Mouse (Mus musculus): ENCODE results near the gene Olfr547.
"Not testable (repeated sequence)": the region's sequence is repeated elsewhere in the genome, so short reads cannot be mapped to it uniquely, and the experiment has no call there.

Gene Olfr547

GRCm38 (mm10) chr7:102534449-102534848, at the start of gene Olfr547:
Gene Olfr547, plus strand, starts transcription at chr7:102534749.
- DNase-seq (ENCODE audit: low spot score) = no peak

DNA sequence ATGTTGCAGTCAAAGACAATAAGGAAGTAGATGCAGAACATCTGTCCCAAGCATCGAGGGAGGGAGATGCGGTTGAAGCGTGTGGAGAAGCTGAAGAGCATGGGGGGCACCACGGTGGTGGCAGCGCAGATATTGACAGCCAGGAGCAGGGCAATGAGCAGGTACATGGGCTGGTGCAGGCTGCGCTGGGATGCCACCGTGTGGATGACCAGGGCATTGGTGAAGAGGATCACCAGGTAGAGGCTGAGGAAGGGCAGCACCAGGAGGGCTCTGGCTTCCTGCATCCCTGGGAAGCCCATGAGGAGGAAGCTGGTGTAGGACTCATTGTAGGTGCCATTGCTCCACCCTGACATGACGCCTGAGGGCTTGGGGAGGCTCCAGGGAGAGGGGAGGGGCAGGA, 49.8 kb upstream of the Olfr547 start:
- DNase-seq (ENCODE audit: low spot score) = not testable (repeated sequence)

DNA sequence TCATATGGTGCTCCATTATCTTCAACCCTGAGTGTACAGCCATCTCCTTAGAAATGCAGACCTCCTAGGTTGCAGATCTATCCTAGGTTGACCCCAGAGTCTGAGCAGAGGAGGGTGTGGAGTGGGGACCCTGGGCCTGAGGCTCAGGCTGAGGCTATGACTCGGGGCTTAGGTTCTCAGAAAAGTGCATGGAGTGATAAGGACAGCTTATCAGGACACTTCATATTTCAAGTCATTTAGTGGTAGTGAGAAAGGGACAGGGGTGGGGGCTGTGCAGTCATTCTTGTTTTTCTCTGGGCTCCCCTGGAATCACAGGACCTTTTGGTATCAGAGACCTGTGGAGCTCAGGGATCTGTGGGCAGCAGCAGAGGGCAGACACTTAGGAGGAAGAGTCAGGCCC, 48.4 kb upstream of the Olfr547 start:
- no peak for DNase-seq (ENCODE audit: low spot score)

- no peak for DNase-seq (ENCODE audit: low spot score)
These were observed 46.4 kb upstream of the Olfr547 start, which contains the start of gene Olfr544 for GRCm38 (mm10) chr7:102488161-102488560. Gene Olfr544, minus strand, starts transcription at chr7:102488313.

GRCm38 (mm10) chr7:102494416-102494815, 40.1 kb upstream of the Olfr547 start:
- not testable (repeated sequence) for DNase-seq (ENCODE audit: low spot score)

DNA sequence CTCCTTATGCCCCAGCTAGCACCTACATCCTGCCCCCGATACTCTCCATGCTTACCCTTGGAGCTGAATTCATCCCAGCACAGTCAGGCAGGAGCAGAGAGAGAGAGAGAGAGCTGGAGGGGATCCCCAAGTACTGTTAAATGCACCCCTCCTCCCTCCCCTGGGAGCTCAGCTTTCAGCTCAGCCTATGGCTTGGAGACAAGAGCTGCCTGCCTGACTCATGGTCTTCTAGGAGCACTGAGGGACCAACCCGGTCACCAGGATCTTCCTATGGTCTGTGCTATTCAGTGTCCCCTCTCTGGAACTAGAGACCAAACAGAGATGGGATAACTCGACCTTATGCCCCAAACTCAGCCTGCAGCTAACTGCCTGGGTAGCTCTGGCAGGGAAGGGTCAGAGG, 35.1 kb upstream of the Olfr547 start, which contains the start of gene Olfr545:
Olfr545 (minus strand) TSS at position 101 of the 400 bp plus-strand sequence.
- DNase-seq (ENCODE audit: low spot score) = no peak

- no peak for DNase-seq (ENCODE audit: low spot score)
These were observed 32.6 kb upstream of the Olfr547 start for GRCm38 (mm10) chr7:102501986-102502385.

GRCm38 (mm10) chr7:102506848-102507247, 27.7 kb upstream of the Olfr547 start:
- peak; percentile 61 for DNase-seq (ENCODE audit: low spot score)

DNA sequence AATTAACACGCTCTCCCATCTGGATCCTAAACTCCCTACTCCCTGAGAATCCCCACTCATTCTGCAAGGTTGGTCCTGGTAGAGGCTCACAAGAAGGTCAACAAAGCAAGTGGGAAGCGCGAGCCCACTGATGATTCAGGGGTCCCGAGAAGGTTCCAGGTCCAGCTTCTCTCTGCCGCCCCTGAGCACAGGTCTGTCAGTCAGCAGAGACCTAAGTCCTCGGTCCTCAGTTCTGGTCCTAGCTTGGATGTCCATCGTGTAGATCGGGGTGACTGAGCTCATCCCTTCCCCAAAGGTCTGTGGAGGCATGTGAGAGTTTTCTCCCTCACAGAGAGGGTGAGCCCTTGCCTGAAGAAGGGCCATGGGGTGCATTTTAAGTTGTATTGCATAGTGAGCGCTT, 26.5 kb upstream of the Olfr547 start:
- DNase-seq (ENCODE audit: low spot score) = no peak

GRCm38 (mm10) chr7:102508666-102509065, 25.9 kb upstream of the Olfr547 start:
- no peak for DNase-seq (ENCODE audit: low spot score)

GRCm38 (mm10) chr7:102509726-102510125, 24.8 kb upstream of the Olfr547 start:
- no peak for DNase-seq (ENCODE audit: low spot score)

DNA sequence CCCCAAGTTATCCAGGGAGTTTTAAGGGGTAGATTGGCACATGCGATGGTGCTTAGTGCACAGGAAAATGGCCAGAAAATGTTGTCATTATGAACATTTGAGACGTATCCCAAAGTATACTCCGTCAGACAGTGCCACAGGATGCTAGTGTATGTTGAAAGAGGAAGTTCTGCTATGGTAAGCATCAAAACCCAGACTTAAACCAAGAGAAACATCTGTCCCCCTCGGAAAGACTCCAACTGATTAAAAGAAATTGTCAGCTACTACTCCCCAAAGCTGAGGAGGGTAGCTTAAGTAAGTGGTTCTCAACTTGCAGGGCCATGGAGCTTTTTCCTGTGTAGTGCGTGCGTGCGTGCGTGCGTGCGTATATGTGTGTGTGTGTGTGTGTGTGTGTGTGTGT, 22.6 kb upstream of the Olfr547 start:
- no peak for DNase-seq (ENCODE audit: low spot score)

- DNase-seq (ENCODE audit: low spot score) = peak; percentile 87
These were observed 21.6 kb upstream of the Olfr547 start for GRCm38 (mm10) chr7:102512814-102513435.

DNA sequence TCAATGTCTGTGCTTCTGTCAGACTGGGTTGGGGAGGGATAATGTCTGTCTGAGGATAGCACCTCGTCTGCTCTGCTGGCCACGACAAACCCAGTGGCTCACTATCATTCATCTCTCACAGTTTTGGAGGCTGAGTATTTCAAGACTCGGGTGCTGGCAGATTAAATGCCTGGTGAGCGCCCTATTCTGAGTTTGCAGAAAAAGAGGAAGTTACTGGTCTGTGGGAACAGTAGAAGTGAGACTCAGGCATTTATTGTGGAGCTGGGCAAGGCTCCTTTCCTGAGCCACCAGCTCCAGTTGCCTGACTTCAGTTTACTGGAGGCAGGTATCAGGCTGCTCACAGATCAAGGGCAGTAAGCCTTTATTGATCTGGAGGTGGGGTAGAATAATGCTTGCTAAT, 20.4 kb upstream of the Olfr547 start:
- no peak for DNase-seq (ENCODE audit: low spot score)

DNA sequence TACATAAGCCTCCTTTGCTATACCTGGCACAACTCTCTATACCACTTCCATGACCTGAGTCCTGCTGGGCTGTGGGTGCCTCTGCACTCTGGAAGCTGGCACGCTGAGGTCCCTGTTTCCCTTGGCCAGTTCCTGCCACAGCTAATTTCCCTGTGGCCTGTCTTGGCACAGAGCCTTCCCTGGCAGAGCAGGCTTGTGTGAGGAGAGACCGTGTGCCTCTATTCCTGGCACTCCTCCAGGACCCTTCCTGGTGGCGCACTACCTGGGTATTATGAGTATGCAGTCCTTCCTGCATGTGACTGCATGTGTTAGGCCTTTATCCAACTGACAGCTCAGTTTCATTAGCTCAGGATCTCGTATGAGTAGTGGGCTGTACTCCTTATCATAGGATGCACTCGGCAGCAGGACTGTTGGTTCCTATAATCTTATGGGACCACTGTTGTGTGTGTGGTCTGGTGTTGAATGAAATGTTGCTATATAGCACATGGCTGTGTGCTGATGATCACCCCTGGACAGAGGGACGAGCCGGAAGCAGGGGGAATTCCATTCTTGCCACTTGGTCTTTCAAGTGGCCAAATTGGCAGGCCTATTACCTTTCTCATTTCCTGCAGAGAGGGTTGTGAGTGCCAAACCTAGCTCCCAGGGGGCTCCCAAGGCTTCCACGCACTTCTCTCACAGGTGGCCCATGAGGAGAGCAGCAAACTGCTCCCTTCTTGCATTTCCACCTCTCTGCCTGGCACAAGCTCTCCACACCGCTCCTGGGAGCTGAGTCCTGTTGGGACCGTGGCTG, 18.1 kb upstream of the Olfr547 start:
- no peak for DNase-seq (ENCODE audit: low spot score)

- DNase-seq (ENCODE audit: low spot score) = no peak
These were observed 17.6 kb upstream of the Olfr547 start for GRCm38 (mm10) chr7:102517051-102517335.

DNA sequence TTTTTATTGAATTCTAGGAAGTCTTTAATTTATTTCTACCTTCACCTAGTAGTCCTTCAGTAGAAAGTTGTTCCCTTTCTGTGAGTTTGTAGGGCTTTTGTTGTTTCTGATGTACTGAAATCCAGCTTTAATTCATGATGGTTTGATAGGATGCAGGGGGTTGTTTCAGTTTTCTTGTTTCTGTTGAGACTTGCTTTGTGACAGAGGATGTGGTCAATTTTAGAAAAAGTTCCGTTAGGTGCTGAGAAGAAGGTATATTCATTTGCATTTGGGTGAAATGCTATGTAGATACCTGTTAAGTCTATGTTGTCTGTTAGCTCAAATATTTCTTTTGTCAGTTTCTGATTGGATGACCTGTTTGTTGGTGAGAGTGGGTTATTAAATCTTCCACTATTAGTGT, 5.5 kb upstream of the Olfr547 start:
- DNase-seq (ENCODE audit: low spot score) = no peak

DNA sequence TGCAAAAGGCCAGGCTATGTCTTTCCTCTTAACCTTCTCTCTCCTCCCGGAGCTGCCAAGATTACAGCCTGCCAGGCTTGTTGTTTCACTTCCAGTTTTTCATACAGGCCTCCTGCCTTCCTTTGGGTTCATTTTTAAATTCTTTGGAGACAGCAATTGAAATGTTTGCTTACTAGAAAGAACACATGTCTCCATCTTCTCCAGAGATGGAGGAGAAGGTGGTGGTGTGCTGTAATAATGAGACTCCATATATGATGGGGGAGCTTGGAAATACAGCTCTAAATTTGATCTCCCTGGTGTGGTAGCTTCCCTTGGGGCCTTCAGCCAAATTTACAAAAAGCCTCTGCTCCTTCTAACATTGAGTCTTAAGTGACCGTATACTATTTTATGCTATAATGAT, 6.0 kb downstream of the Olfr547 start, which contains the start of gene Olfr548-ps1:
Olfr548-ps1 (plus strand) TSS at position 301 of the 400 bp plus-strand sequence.
- DNase-seq (ENCODE audit: low spot score) = no peak

DNA sequence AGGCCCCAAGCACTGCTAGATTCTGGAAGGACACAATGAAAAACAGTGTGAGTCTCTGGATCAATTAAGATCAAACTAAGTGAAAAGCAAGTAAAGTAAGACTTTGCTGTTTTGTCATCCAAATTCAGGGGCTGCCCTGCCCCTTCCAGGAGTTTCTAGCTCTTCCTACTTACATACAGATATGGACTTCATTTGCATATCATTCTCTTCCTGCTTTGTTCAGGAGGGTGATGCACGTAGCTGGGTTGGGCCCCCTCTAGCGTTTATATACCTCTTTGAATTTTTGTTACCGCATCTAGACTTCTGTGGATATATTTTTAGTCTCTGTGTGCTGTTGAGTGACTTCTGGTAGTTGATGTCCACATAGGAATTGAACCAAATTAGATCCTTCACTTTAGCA, 6.7 kb downstream of the Olfr547 start:
- no peak for DNase-seq (ENCODE audit: low spot score)

GRCm38 (mm10) chr7:102549570-102549969, 15.0 kb downstream of the Olfr547 start, which contains the start of gene Olfr549:
Gene Olfr549, plus strand, starts transcription at chr7:102549870.
- DNase-seq (ENCODE audit: low spot score) = no peak

GRCm38 (mm10) chr7:102553279-102553678, 18.7 kb downstream of the Olfr547 start:
- DNase-seq (ENCODE audit: low spot score) = no peak

DNA sequence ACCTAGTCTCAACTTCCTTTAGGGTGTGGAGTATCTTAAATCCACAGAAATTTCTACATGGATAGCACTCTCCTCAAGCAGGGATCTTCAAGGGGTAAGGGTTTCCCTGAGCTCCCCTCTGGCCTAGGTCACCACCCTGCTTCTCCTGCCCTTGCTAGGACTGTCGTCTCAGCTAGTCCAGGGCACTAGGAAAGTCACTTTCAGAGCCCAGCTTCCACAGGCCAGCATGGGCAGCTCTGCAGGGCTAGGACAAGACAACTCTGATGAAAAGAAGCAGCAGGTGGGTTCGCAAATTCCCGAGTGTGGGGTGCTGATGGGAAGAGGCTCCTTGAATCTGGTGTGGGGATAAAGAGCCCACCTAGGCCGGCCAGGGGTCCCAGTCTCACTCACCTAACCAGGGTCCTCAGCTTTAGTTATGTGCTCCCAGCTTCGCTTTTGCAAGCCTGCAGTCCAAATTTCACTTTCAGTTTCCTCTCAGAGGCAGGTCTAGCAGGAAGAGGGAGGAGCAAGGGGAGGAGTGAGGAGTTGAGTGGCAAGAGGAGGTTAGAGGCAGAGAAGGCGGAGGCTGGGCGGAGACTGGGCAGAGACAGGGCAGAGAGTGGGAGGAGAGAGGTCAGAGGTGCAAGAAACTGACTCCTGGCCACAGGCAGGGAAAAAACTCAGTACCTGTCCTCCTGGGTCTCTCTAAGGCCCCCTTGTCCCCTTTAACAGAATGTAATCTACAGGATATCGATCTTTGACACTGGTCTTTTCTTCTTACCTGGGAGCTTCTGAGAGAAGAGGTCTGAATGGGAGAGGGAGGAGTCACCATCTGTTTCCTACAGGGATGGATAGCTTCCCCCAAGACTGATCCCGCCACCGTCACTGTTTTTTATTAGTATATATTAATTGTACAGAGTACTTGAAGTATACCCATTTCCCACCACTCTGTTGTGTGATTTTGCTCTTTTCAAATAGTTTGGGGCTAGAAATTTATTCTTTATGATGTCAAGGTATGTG, 30.7 kb downstream of the Olfr547 start, which contains the start of gene Trim21:
Trim21 (minus strand) TSS at position 488 of the 999 bp plus-strand sequence.
- DNase-seq (ENCODE audit: low spot score) = peak; percentile 81

Data from ovary, postnatal 36 days (tissue).